Mouse (Mus musculus): ENCODE results near the gene Fhl3. TPM values are rescaled to one million over a fixed set of nuclear protein-coding genes. Genes with fewer than 3 reads are reported as not detected.
A peak's percentile ranks its signal among the peaks of the same experiment; 100 is the strongest.

Fhl3 gene
- polyA plus RNA-seq, 1 experiment from 2014 or later = 1.9 TPM

DNA sequence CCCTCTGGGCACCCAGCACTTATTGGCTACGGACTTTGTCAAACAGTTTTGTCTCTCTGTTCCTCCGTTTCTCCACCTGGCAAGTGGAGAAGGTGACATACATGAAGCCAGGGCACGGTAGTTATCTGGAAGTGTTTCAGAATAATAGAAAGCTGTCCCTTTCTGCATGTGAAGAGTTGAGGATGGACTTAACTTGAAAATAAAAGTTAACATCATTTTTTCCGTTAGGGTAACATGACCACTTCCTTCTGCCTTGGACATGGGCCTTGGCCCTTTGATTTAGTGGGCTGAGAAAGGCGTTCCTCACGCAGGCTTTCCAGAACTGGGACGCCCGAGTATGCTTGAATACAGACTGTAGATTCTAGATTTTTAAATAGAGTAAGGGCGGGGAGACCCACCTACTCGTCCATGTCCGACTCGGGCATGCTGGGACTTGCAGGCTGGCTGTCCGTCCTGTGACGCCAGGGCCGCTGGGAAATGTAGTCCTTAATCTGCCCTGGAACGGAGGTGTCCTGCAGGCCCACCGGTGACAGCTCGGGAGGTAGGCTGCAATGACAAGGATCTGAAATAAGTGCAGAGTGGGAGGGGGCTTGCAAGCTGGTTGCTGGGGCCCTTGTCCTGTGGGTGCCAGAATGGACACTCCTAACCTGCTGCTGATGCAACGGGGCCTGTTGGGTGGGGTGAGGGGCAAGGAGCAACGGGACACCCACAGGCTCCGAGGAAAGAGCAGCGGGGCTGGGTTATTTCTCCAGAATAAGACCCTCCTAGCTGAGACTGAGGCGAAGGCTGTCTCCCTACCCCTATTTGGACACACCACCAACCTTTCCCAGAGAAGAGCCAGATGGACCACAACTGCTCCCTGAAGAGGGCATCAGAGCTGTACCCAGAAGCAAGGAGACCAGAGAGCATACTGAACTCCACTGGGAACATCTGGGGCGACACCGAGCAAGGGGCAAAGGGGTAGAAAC lies 41.2 kb downstream of the Fhl3 start, which contains the start of gene Inpp5b:
Inpp5b (plus strand) TSS at position 475 of the 968 bp plus-strand sequence.
- 9% methylated on average over 25 of the region's 25 CpGs for WGBS (ENCODE audit: insufficient replicate concordance)
- ATAC-seq (ENCODE audit: insufficient read depth) = peak; percentile 68
- Histone ChIP-seq H3K4me2 (peak within 1 kb of the TSS; percentile 74), H3K4me3 (replicated peaks) (peak within 1 kb of the TSS; percentile 57), H3K27me3 (no peaks in the 10 kb centered on the region), H3K9me3 (replicated peaks) (no peaks in the 10 kb centered on the region), H3K9ac (peak within 1 kb of the TSS; percentile 57), H3K27ac (replicated peaks) (no peak within 1 kb of the TSS), H3K4me1 (replicated peaks) (peaks cover 29% of the 10 kb centered on the region), H3K36me3 (replicated peaks) (0 out of 2 replicates have a peak, but pooled peaks cover 3% of the 10 kb centered on the region)

DNA sequence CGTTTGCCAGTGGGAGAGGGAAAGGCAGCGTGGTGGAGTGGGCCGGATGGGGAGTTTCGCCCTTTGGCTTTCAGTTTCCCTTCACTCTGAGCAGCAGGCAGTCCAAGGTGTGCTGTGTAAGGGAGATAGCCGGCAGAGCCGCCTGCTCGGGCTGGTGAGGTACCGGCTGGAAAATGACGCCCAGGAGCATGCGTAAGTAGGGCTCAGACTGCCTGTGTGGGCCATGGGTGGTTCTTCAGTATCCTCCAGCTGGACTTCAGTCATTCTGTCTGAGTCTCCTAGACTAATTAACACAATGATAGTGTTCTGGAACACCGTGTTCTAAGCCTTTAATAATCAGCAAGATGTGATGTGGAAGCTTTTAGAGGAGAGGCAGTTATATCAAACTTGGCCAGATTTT lies 42.3 kb downstream of the Fhl3 start:
- Histone ChIP-seq H3K4me3 (replicated peaks) (0 out of 2 replicates have a peak overlapping the region, but pooled peaks have one; percentile 57), H3K27ac (replicated peaks) (no peak overlapping the region), H3K9me3 (replicated peaks) (no peaks in the 10 kb centered on the region), H3K36me3 (replicated peaks) (0 out of 2 replicates have a peak, but pooled peaks cover 3% of the 10 kb centered on the region), H3K4me2 (no peak overlapping the region; the same call in 1 of the 2 replicates), H3K4me1 (replicated peaks) (peaks cover 31% of the 10 kb centered on the region), H3K27me3 (no peaks in the 10 kb centered on the region), H3K9ac (no peak overlapping the region)
- 77% methylated on average over 11 of the region's 11 CpGs for WGBS (ENCODE audit: insufficient replicate concordance)
- no peak for ATAC-seq (ENCODE audit: insufficient read depth)

- H3K4me1 ChIP-seq (replicated peaks) = peaks cover 50% of the 10 kb centered on the region
- H3K9me3 ChIP-seq (replicated peaks) = no peaks in the 10 kb centered on the region
- no peaks in the 10 kb centered on the region for H3K27me3 ChIP-seq
- H3K4me2 ChIP-seq = no peak overlapping the region
- no peak for ATAC-seq (ENCODE audit: insufficient read depth)
- H3K4me3 ChIP-seq (replicated peaks) = no peak overlapping the region
- no peak overlapping the region for H3K27ac ChIP-seq (replicated peaks)
- H3K36me3 ChIP-seq (replicated peaks) = 0 out of 2 replicates have a peak, but pooled peaks cover 3% of the 10 kb centered on the region
- 63% methylated on average over 7 of the region's 7 CpGs for WGBS (ENCODE audit: insufficient replicate concordance)
- no peak overlapping the region for H3K9ac ChIP-seq
These were observed 46.1 kb downstream of the Fhl3 start for GRCm38 (mm10) chr4:124746577-124746976.

DNA sequence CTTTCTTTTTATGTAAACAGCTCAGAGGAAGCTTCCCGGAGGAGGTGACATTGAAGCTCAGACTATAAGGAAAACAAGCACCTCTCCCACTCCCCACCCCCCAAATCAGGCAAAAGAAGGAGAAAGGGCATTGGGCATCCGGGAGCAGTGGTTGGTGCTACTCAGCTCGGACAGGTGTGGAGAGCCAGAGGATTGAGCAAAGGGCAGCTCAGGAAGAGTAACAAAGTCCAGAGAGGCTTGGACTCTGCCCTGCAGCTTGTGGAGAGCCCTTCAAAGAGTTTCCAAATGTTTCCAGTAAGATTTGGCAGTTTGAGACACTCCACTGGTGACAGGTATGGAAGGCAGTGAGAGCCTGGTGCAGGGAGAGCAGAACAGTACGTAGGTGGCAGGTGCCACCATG lies 47.4 kb downstream of the Fhl3 start:
- no peak overlapping the region for H3K4me2 ChIP-seq
- 0 out of 2 replicates have a peak, but pooled peaks cover 3% of the 10 kb centered on the region for H3K36me3 ChIP-seq (replicated peaks)
- peaks cover 48% of the 10 kb centered on the region for H3K4me1 ChIP-seq (replicated peaks)
- H3K27ac ChIP-seq (replicated peaks) = 0 out of 2 replicates have a peak overlapping the region, but pooled peaks have one; percentile 35
- H3K9me3 ChIP-seq (replicated peaks) = no peaks in the 10 kb centered on the region
- H3K9ac ChIP-seq = no peak overlapping the region
- ATAC-seq (ENCODE audit: insufficient read depth) = no peak
- no peak overlapping the region for H3K4me3 ChIP-seq (replicated peaks)
- 56% methylated on average over 4 of the region's 4 CpGs for WGBS (ENCODE audit: insufficient replicate concordance)
- H3K27me3 ChIP-seq = no peaks in the 10 kb centered on the region

DNA sequence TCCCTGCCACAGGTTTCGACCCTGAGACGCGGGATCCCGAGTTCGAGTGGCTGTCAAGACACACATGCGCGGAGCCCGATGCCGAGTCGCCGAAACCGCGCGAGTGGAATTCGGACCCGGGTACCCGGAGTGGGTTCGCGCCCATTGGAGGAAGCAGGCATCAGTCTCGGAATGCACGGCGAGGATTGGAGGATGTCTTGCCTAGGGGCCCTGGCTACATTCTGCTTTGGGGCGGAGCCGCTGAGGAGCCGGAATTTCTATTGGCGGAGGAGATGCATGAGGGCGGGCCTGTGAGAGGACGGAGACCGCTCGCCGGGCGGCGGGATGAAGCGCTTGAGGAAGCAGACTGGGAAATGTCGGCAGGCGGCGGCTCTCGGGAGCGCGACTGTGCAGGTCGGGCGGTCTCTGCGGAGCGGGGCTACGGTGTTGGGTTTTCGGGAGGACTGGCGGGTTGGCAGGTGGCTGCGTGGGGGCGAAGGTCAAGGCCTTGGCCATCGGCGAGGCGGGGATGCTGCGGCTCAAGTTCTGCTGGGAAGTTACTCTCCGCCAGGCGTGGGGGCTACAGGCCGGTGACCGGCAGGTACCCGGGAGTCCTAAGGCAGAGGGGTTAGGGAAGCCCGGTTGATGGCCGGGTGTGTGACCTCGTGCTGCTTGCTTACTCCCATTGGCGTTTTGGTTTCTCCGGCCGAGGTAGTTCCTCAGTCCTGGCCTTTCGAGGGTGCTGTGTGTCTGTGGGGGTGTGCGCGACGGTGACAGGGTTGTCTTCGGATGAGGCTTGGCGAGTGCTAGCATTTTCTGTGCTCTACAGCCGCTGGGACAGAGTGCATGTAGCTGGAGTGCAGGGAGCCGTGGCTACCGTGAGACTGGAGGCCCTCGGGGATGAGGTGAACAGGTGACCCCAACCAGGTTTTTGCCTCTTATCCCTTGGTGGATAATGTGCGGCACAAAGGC lies 51.1 kb downstream of the Fhl3 start:
- 0 out of 2 replicates have a peak, but pooled peaks cover 4% of the 10 kb centered on the region for H3K36me3 ChIP-seq (replicated peaks)
- H3K9ac ChIP-seq = peak overlapping the region; percentile 90
- peaks cover 83% of the 10 kb centered on the region for H3K4me1 ChIP-seq (replicated peaks)
- ATAC-seq (ENCODE audit: insufficient read depth) = peak; percentile 96
- under 1% methylated on average over 75 of the region's 75 CpGs for WGBS (ENCODE audit: insufficient replicate concordance)
- peak overlapping the region; percentile 89 for H3K4me2 ChIP-seq
- H3K27me3 ChIP-seq = no peaks in the 10 kb centered on the region
- H3K4me3 ChIP-seq (replicated peaks) = peak overlapping the region; percentile 83
- H3K27ac ChIP-seq (replicated peaks) = peak overlapping the region; percentile 95
- H3K9me3 ChIP-seq (replicated peaks) = no peaks in the 10 kb centered on the region

- peaks cover 84% of the 10 kb centered on the region for H3K4me1 ChIP-seq (replicated peaks)
- peak overlapping the region; percentile 83 for H3K4me3 ChIP-seq (replicated peaks)
- no peaks in the 10 kb centered on the region for H3K9me3 ChIP-seq (replicated peaks)
- peak overlapping the region; percentile 95 for H3K27ac ChIP-seq (replicated peaks)
- H3K9ac ChIP-seq = peak overlapping the region; percentile 90
- H3K4me2 ChIP-seq = peak overlapping the region; percentile 89
- ATAC-seq (ENCODE audit: insufficient read depth) = peak; percentile 62
- no peaks in the 10 kb centered on the region for H3K27me3 ChIP-seq
- H3K36me3 ChIP-seq (replicated peaks) = peaks cover 11% of the 10 kb centered on the region; the same call in 1 of the 2 replicates
- WGBS (ENCODE audit: insufficient replicate concordance) = 2% methylated on average over 15 of the region's 15 CpGs
These were observed 52.0 kb downstream of the Fhl3 start for GRCm38 (mm10) chr4:124752281-124753199.

GRCm38 (mm10) chr4:124755526-124755925 lies 55.0 kb downstream of the Fhl3 start:
- no peaks in the 10 kb centered on the region for H3K27me3 ChIP-seq
- peaks cover 26% of the 10 kb centered on the region for H3K36me3 ChIP-seq (replicated peaks)
- WGBS (ENCODE audit: insufficient replicate concordance) = 42% methylated on average over 7 of the region's 7 CpGs
- no peak overlapping the region for H3K4me2 ChIP-seq
- no peak for ATAC-seq (ENCODE audit: insufficient read depth)
- no peak overlapping the region for H3K4me3 ChIP-seq (replicated peaks)
- no peak overlapping the region for H3K9ac ChIP-seq
- no peaks in the 10 kb centered on the region for H3K9me3 ChIP-seq (replicated peaks)
- peak overlapping the region; percentile 48; the same call in 1 of the 2 replicates for H3K27ac ChIP-seq (replicated peaks)
- H3K4me1 ChIP-seq (replicated peaks) = peaks cover 89% of the 10 kb centered on the region

MicroRNAs encoded within 50 kb of the gene (microRNA counts, 519-probe panel; counts per million panel counts)
- microRNA mmu-miR-697 (not detected), microRNA mmu-miR-698 (not detected)

Small RNA genes lying within 50 kb of the gene (microRNA-seq; reads per million reads assigned to microRNA genes)
- gene Gm24721 = not detected
- not detected for gene Mir697
- not detected for gene Mir698

Other genes starting within 250 kb of the Fhl3 start
- not detected in 2 replicates for gene 3100002H09Rik, start 89.9 kb upstream of the Fhl3 start, polyA plus RNA-seq (2015; fragmentation: Nextera tagmentation; extraction: Ambion mirVana)
- not detected in 2 replicates for gene Pou3f1, start 43.9 kb upstream of the Fhl3 start, polyA plus RNA-seq (2015; fragmentation: Nextera tagmentation; extraction: Ambion mirVana)
- 18.9 and 23.4 TPM in 2 replicates for gene Utp11, start 7.1 kb upstream of the Fhl3 start, polyA plus RNA-seq (2015; fragmentation: Nextera tagmentation; extraction: Ambion mirVana)
- 53.9 and 58.2 TPM in 2 replicates for gene Sf3a3, start 14.1 kb downstream of the Fhl3 start, polyA plus RNA-seq (2015; fragmentation: Nextera tagmentation; extraction: Ambion mirVana)
- gene Inpp5b, start 41.1 kb downstream of the Fhl3 start, polyA plus RNA-seq (2015; fragmentation: Nextera tagmentation; extraction: Ambion mirVana) = 38.1 and 38.3 TPM in 2 replicates
- 11.8 and 12.4 TPM in 2 replicates for gene Mtf1, start 101.4 kb downstream of the Fhl3 start, polyA plus RNA-seq (2015; fragmentation: Nextera tagmentation; extraction: Ambion mirVana)
- 16.4 and 21.8 TPM in 2 replicates for gene Yrdc, start 150.0 kb downstream of the Fhl3 start, polyA plus RNA-seq (2015; fragmentation: Nextera tagmentation; extraction: Ambion mirVana)
- gene 1110065P20Rik, start 150.5 kb downstream of the Fhl3 start, polyA plus RNA-seq (2015; fragmentation: Nextera tagmentation; extraction: Ambion mirVana) = 12.6 and 12.7 TPM in 2 replicates
- 0.03 TPM in 1 of 2 replicates, not detected in the other for gene Maneal, start 161.5 kb downstream of the Fhl3 start, polyA plus RNA-seq (2015; fragmentation: Nextera tagmentation; extraction: Ambion mirVana)
- gene Epha10, start 180.2 kb downstream of the Fhl3 start, polyA plus RNA-seq (2015; fragmentation: Nextera tagmentation; extraction: Ambion mirVana) = not detected in 2 replicates
- 5.2 TPM in 2 replicates for gene 9930104L06Rik, start 236.3 kb downstream of the Fhl3 start, polyA plus RNA-seq (2015; fragmentation: Nextera tagmentation; extraction: Ambion mirVana)
- 116 and 118 TPM in 2 replicates for gene Cdca8, start 238.6 kb downstream of the Fhl3 start, polyA plus RNA-seq (2015; fragmentation: Nextera tagmentation; extraction: Ambion mirVana)